Mouse (Mus musculus) granulocyte monocyte progenitor cell, adult 5-6 weeks (primary cell): ENCODE measurements around the gene Gm20517. TPM values are rescaled to one million over a fixed set of nuclear protein-coding genes. Genes with fewer than 3 reads are reported as not detected.
"Not testable (repeated sequence)": the region's sequence is repeated elsewhere in the genome, so short reads cannot be mapped to it uniquely, and the experiment has no call there.

Experiments
- ATAC-seq: replicated peaks from 2 replicates; pipeline ENCODE4 v1.8.0; 2016; ENCODE audit warnings: mild to moderate bottlenecking, moderate TSS enrichment, inconsistent platforms; ENCODE audit not compliant: poor library complexity, severe bottlenecking
- total RNA-seq, 2 experiments: library from RNA; stranded (forward) in 1 of 2; stranded (reverse) in 1 of 2; fragments of 200-712, 200-1000 nt in 1 of 2; fragments of >200 nt in 1 of 2; fragmentation: Nextera tagmentation in 1 of 2; gene quantifications; 2 replicates each; pipeline ENCODE4 v1.2.3; 2014 to 2017

Gene Gm20517
- total RNA-seq, 2 experiments from 2014 or later: 2.2 to 3.1 TPM

GRCm38 (mm10) chr17:47624572-47624971 lies 13.2 kb downstream of the Gm20517 start:
- ATAC-seq: not testable (repeated sequence)

DNA sequence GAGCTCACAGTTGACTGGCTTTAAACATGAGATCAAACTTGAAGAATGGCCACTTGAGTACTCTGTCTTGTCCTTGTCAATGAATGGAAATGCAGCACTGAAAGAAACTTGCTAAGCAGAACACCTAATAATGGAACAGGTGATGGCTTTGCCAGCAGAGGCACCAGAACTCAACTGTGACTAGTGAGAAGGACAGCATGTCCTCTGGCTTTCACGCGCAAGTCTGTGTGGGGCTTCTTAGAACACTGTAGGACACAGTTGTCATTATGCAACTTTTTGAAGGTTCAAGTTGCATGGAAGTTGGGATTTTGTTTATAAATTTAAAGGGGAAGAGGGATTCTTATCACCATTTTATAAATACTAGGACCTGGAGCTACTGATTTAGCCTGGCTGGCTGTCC lies 13.7 kb downstream of the Gm20517 start:
- no peak for ATAC-seq

- ATAC-seq: no peak
These were observed 14.6 kb downstream of the Gm20517 start for GRCm38 (mm10) chr17:47626031-47626430.

- ATAC-seq: no peak
These were observed 16.4 kb downstream of the Gm20517 start for GRCm38 (mm10) chr17:47627791-47628190.

- ATAC-seq: peak; percentile 94
These were observed 17.7 kb downstream of the Gm20517 start for GRCm38 (mm10) chr17:47628851-47629676.

DNA sequence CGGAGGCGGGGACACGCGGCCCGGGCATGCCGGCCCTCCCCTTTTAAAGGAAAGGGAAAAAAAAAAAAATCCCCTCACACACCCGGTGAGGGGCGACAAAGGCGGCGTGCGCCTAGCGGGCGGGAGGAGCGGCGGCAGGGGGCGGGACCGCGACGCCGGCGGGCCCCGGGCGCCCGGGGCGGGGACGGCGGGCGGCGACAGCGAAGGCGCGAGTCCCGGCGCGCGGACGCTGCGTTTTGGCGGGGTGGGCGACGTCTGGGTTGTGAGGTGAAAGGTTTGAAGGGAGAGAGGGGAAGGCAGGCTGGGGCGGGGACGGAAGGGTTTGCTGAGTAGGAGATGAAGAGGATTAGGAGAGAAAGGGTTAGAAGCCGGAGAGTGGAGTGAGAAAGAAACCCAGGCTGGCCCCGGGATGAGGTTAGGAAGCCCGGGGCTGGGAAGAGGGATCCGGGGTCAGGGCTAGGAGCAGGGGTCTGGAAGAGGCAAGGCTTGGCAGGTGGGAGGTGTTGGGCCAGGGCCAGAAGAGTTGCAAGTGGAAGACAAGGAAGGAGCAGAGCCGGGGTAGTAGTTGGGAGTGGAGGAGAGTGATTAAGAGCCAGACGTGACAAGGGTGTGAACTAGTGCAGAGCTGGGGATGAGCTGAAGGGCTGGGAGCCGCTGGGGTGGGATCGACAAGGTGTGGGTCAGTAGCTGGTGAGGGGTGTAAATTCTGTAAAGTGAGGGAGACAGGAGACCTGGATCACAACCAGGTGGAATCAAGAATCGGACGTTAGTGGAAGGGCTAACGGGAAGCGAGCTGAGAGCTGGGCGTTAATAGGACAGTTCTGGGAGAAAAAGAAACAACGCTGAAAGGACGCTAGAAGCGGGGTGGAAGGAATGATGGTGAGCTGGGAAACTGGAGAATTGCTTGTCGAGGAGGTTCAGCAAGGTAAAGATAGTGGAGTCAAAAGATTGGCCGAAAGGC lies 18.6 kb downstream of the Gm20517 start:
- ATAC-seq: no peak

DNA sequence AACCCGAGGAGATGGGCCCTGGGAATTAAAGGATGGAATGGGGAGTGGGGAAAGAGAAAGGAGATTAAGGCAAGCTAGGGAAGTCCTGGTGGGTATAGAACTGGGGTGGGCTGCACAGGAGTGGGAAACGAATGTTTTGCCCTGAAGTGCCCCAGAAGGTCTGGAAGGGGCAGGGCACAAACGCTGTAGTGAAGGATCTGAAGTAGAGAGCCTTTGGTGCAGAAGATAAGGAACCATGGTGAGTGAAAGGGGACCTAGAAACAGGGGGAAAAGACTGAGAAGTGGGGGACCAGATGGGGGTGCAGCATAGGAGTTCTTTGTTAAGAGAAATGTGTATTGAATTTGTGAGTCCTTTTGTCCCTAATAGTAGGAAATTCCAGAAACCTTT lies 19.3 kb downstream of the Gm20517 start, which contains the start of gene Usp49:
Gene Usp49, plus strand, starts transcription at position 13 of the 388 bp plus-strand sequence.
- no peak for ATAC-seq

DNA sequence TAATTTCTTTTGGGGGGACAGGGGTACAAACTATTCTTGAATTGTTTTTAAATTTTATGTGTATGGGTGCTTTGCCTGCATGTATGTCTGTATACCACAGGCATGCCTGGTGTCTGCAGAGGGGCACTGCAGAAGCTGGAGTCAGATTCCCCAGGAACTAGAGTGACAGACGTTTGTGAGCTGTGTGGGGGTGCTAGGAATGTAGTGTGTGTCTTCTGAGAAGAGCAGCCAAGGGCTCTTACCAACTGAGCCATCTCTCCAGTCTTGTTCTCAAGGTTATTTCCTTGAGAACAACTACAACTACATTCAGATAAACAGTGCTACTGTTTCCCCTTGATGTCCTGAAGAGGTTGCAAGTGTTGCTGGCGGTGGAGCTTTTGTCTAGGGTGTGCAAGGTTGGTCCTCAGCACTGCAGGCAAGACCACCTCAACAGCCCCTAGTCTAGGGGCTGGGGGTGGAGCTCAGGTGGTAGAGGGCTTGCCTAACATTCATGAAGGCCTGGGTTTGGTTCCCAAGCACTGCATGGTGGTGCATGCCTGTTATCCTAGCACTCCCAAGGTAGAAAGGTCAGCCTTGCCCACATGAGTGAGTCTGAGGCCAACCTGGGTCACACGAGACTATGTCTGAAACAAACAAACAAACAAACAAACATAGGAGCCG lies 20.9 kb downstream of the Gm20517 start:
- no peak for ATAC-seq

GRCm38 (mm10) chr17:47633999-47634770 lies 22.8 kb downstream of the Gm20517 start:
- ATAC-seq: no peak

- no peak for ATAC-seq
These were observed 31.6 kb downstream of the Gm20517 start for GRCm38 (mm10) chr17:47642992-47643391.

- ATAC-seq: peak; percentile 97
These were observed 35.3 kb downstream of the Gm20517 start for GRCm38 (mm10) chr17:47646683-47647082.

- ATAC-seq: no peak
These were observed 37.6 kb downstream of the Gm20517 start for GRCm38 (mm10) chr17:47648966-47649365.

GRCm38 (mm10) chr17:47651953-47652352 lies 40.6 kb downstream of the Gm20517 start:
- ATAC-seq: no peak

GRCm38 (mm10) chr17:47654346-47654745 lies 43.0 kb downstream of the Gm20517 start:
- not testable (repeated sequence) for ATAC-seq

- no peak for ATAC-seq
These were observed 44.3 kb downstream of the Gm20517 start for GRCm38 (mm10) chr17:47655697-47656096.

- no peak for ATAC-seq
These were observed 46.5 kb downstream of the Gm20517 start for GRCm38 (mm10) chr17:47657901-47658300.

DNA sequence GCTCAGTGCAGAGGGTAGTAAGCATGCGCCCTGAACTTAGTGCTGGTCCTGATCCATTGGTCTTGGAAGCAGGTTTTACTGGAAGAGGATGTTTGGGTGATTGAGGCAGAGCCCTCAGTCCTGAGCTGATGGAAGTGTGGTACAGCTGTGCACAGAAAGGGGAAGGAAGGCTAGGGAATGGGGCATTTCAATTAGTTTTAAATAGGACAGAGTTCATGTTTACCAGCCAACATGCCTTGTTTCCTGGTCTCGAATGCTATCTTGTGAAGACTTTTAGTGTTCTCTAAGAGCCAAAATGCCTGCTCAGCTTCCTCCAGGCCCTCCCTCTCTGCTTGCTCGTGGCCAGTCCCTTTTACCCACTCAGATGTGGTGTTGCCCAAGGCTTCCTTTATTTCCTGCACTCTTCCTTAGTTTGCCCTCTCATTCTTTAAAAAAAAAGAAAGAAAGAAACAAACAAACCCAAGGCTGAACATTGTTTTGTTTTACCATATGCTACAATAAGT lies 47.4 kb downstream of the Gm20517 start:
- ATAC-seq: no peak; the same call in 1 of the 2 replicates

DNA sequence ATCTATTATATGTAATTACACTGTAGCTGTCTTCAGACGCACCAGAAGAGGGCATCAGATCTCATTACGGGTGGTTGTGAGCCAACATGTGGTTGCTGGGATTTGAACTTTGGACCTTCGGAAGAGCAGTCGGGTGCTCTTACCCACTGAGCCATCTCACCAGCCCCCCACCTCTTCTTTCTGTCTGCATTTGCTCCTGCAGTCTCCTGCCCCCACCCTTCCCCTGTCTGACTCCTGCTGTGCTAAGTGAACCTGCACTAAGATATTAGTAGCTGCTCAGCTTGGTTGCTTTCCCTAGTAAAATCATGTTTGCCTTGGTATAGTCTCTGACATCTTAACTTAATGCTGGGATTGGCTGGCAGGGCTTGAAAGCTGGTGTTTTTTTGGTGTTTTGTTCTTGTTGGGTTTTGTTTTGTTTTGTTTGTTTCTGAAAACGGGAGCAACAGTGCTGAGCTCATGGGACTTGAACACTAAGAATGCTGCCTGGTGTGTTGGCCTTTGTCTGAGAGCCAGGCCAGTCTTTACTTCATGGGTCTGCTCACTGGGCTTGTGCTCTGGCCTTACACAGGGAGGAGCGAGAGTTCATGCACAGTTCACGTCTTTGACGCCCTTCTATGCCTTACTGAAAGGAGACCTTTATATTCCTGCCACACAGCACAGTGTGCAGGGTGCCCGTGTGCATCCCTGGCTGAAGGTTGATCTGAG lies 51.8 kb downstream of the Gm20517 start:
- no peak for ATAC-seq

- no peak for ATAC-seq
These were observed 53.1 kb downstream of the Gm20517 start for GRCm38 (mm10) chr17:47664474-47664873.
